In the genomic region with DNA sequence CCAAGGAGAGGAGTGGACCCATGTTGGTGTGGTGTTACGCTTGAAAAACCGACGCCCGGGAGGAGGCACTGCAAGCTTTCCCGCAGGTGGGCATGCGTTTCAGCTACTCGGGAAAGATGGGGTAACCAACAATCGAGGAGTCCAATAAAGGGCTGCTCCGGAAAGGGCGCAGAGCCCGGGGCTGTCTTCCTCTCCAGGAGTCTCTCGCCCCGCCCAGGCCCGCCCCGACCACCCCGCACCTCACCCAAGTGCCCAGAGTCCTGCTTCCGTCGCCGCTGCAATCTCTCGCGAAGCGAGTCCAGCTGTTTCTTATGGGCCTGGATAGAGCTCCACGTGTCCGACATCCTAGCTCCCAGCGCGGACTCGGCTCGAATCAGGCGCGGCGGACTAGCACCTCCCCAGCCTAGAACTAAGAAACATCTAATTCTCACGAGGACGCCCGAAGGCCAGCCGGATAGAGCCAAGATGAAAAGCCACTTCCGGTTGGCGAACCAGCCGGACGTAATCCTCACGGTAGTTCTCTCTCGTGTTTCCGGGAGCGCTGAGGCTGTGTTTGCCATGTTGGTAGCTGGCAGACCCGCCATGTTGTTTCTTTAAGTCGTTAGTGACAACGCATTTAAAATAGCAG, we compare ENCODE assay signal across 8 mouse cellular contexts. TPM values are rescaled to one million over a fixed set of nuclear protein-coding genes. Genes with fewer than 3 reads are reported as not detected.
A peak's percentile ranks its signal among the peaks of the same experiment; 100 is the strongest.
DNase-seq lines count a peak whose midpoint lies in the region; ATAC-seq and TF ChIP-seq lines count a peak whose summit lies in the region.

A gene (minus strand): TSS at position 485 of the 628 bp plus-strand sequence.

- peak within 1 kb of the TSS; percentile 95 for H3K27ac ChIP-seq in forebrain, embryonic 16.5 days (ENCODE audit: low read length)
- H3K27ac ChIP-seq in layer of hippocampus, adult 2 months: peak within 1 kb of the TSS; percentile 90
- H3K27ac ChIP-seq in lung, embryonic 14.5 days (ENCODE audit: low read depth): peak within 1 kb of the TSS; percentile 95
- peak within 1 kb of the TSS; percentile 98 for H3K27ac ChIP-seq in olfactory bulb, adult 2 months (ENCODE audit: insufficient read depth, low read depth, low read length)
- peak within 1 kb of the TSS; percentile 59 for H3K27ac ChIP-seq in thymus, adult 2 months (ENCODE audit: control insufficient read depth, insufficient read depth, low read length)

- intact Hi-C loops in heart, postnatal 36 days (cut with DNase I): loop anchor here (2.0 to 10.0 kb wide), 3 partner anchors 26 to 420 kb away; a partner anchor contains a TSS

- H3K4me2 ChIP-seq in forebrain, embryonic 16.5 days (ENCODE audit: low read length): peak within 1 kb of the TSS; percentile 77
- peak within 1 kb of the TSS; percentile 76 for H3K4me2 ChIP-seq in lung, embryonic 14.5 days

- TF ChIP-seq CTCF in G1E (IDR thresholded peaks at IDR 0.05; ENCODE audit: low read depth, low read length): no peak
- peak; percentile 49 for TF ChIP-seq CTCF in layer of hippocampus, adult 2 months (conservative IDR thresholded peaks at IDR 0.05)
- no peak for TF ChIP-seq CTCF in lung, embryonic 14.5 days (IDR thresholded peaks at IDR 0.05; ENCODE audit: low read depth)
- no peak for TF ChIP-seq CTCF in olfactory bulb, adult 2 months (IDR thresholded peaks at IDR 0.05; ENCODE audit: insufficient read depth, low read depth, low read length)
- TF ChIP-seq CTCF in thymus, adult 2 months (IDR thresholded peaks at IDR 0.05; ENCODE audit: borderline replicate concordance, control insufficient read depth, extremely low read depth, insufficient read depth, low read length, poor library complexity): peak; percentile 15; the same call in 1 of the 2 replicates

- ATAC-seq in G1E (ENCODE audit: extremely low read depth, insufficient number of reproducible peaks, low FRiP score, poor library complexity, severe bottlenecking): peak; percentile 65
- ATAC-seq in forebrain, embryonic 16.5 days: peak; percentile 93
- peak; percentile 97 for ATAC-seq in lung, embryonic 14.5 days (ENCODE audit: insufficient read depth)

- WGBS in forebrain, embryonic 16.5 days: 0% methylated on average over 43 of the region's 46 CpGs
- WGBS in lung, embryonic 14.5 days: under 1% methylated on average over 46 of the region's 46 CpGs
- under 1% methylated on average over 46 of the region's 46 CpGs for WGBS in olfactory bulb, adult 2 months
- WGBS in thymus, adult 2 months: under 1% methylated on average over 46 of the region's 46 CpGs

- H3K9me3 ChIP-seq in G1E (replicated peaks): no peaks in the 10 kb centered on the region
- no peaks in the 10 kb centered on the region for H3K9me3 ChIP-seq in forebrain, embryonic 16.5 days (ENCODE audit: control insufficient read depth, low read length)
- H3K9me3 ChIP-seq in lung, embryonic 14.5 days (ENCODE audit: low read depth, low read length): no peaks in the 10 kb centered on the region

- peaks cover 22% of the 10 kb centered on the region for H3K36me3 ChIP-seq in G1E (replicated peaks)
- no peaks in the 10 kb centered on the region for H3K36me3 ChIP-seq in forebrain, embryonic 16.5 days (ENCODE audit: control insufficient read depth, insufficient read depth)
- H3K36me3 ChIP-seq in lung, embryonic 14.5 days (ENCODE audit: insufficient read depth): peaks cover 12% of the 10 kb centered on the region
- H3K36me3 ChIP-seq in thymus, adult 2 months (ENCODE audit: control insufficient read depth, insufficient read depth, low read length): peaks cover 6% of the 10 kb centered on the region

- H3K9ac ChIP-seq in forebrain, embryonic 16.5 days (replicated peaks; ENCODE audit: low read depth, low read length): peak within 1 kb of the TSS; percentile 77
- peak within 1 kb of the TSS; percentile 66 for H3K9ac ChIP-seq in lung, embryonic 14.5 days

- peaks cover 27% of the 10 kb centered on the region for H3K4me1 ChIP-seq in G1E (ENCODE audit: insufficient read depth, low read depth, low read length)
- peaks cover 17% of the 10 kb centered on the region for H3K4me1 ChIP-seq in forebrain, embryonic 16.5 days (replicated peaks; ENCODE audit: control insufficient read depth, insufficient read depth, low read length)
- H3K4me1 ChIP-seq in lung, embryonic 14.5 days (ENCODE audit: insufficient read depth): peaks cover 4% of the 10 kb centered on the region; the same call in 1 of the 2 replicates
- no peaks in the 10 kb centered on the region; the same call in 1 of the 2 replicates for H3K4me1 ChIP-seq in olfactory bulb, adult 2 months (ENCODE audit: control insufficient read depth, insufficient read depth, low read length)
- no peaks in the 10 kb centered on the region for H3K4me1 ChIP-seq in thymus, adult 2 months (replicated peaks; ENCODE audit: control insufficient read depth, insufficient read depth, low read length)

- H3K27me3 ChIP-seq in G1E (ENCODE audit: insufficient read depth, low read length): no peaks in the 10 kb centered on the region
- H3K27me3 ChIP-seq in forebrain, embryonic 16.5 days (replicated peaks; ENCODE audit: control insufficient read depth, insufficient read depth, low read length): no peaks in the 10 kb centered on the region
- no peaks in the 10 kb centered on the region for H3K27me3 ChIP-seq in lung, embryonic 14.5 days (ENCODE audit: insufficient read depth, low read length)
- no peaks in the 10 kb centered on the region for H3K27me3 ChIP-seq in thymus, adult 2 months (ENCODE audit: control insufficient read depth, insufficient read depth, low read length)

- peak within 1 kb of the TSS; percentile 78 for H3K4me3 ChIP-seq in G1E (ENCODE audit: low read depth, low read length)
- peak within 1 kb of the TSS; percentile 74 for H3K4me3 ChIP-seq in forebrain, embryonic 16.5 days (replicated peaks; ENCODE audit: low read length)
- peak within 1 kb of the TSS; percentile 64 for H3K4me3 ChIP-seq in layer of hippocampus, adult 2 months
- peak within 1 kb of the TSS; percentile 64 for H3K4me3 ChIP-seq in lung, embryonic 14.5 days (ENCODE audit: low read depth, low read length)
- peak within 1 kb of the TSS; percentile 85 for H3K4me3 ChIP-seq in olfactory bulb, adult 2 months (ENCODE audit: insufficient read depth, low read depth, low read length)
- H3K4me3 ChIP-seq in thymus, adult 2 months (ENCODE audit: control insufficient read depth, insufficient read depth, low read length): peak within 1 kb of the TSS; percentile 86

- TF ChIP-seq POLR2A in olfactory bulb, adult 2 months (IDR thresholded peaks at IDR 0.05; ENCODE audit: insufficient read depth, low read depth, low read length): peak; percentile 41; the same call in 1 of the 2 replicates
- no peak for TF ChIP-seq POLR2A in thymus, adult 2 months (IDR thresholded peaks at IDR 0.05; ENCODE audit: control insufficient read depth, extremely low read depth, insufficient read depth, low read length, poor library complexity)

- DNase-seq in G1E (ENCODE audit: low spot score): peak; percentile 71
- peak; percentile 88 to 91 for DNase-seq in cerebellum, adult 18-20 months
- DNase-seq in heart, postnatal 36 days: peak; percentile 90 to 92
- peak; percentile 86 to 91 for DNase-seq in layer of hippocampus, adult 2 months (ENCODE audit: low spot score in 2 of 2)
- DNase-seq in lung, embryonic 14.5 days: peak; percentile 98
- DNase-seq in thymus, adult 2 months: peak; percentile 88

RNA-seq across cellular contexts. Expression of the gene that starts here (rescaled TPM):
- total RNA-seq in G1E (2014; fragmentation: Nextera tagmentation) (71.6 and 74.2 TPM in 2 replicates), G1E (2017) (95.9 and 98.6 TPM in 2 replicates)
- polyA plus RNA-seq in G1E (2012): 10.4 and 16.5 TPM in 2 replicates
- 53.3 and 55.7 TPM in 2 replicates for polyA plus RNA-seq in forebrain, embryonic 16.5 days (2015; fragmentation: Nextera tagmentation; extraction: Ambion mirVana)
- 10 to 100 TPM; 16.5 to 18.1 TPM for total RNA-seq in heart, postnatal 36 days (2021)
- total RNA-seq in layer of hippocampus, adult 2 months (2021): 10 to 100 TPM; 43.7 to 47.9 TPM
- 40.9 and 46.6 TPM in 2 replicates for polyA plus RNA-seq in lung, embryonic 14.5 days (2014; fragmentation: Nextera tagmentation; extraction: Ambion mirVana)
- not detected in 2 replicates for polyA plus RNA-seq in olfactory bulb, adult 2 months (2012; ENCODE audit: insufficient read depth, insufficient read length, low replicate concordance, missing spikeins)
- 51.4 and 54.2 TPM in 2 replicates for polyA plus RNA-seq in thymus, adult 2 months (2012; rRNA removed)

Comparison
In these comparisons a context has a peak if more than half of its experiments do, and no peak if none do; other contexts are left out.
1. Peak in every context shown above with its lines: DNase-seq, ATAC-seq, H3K4me3 ChIP-seq and H3K27ac ChIP-seq.
2. CTCF ChIP-seq: peak in layer of hippocampus, adult 2 months (single experiment) and thymus, adult 2 months (single experiment); none in G1E (single experiment), lung, embryonic 14.5 days (single experiment) and olfactory bulb, adult 2 months (single experiment).